Mouse (Mus musculus) T-cell, adult 2 months (primary cell): ENCODE data around the gene Cmss1.

Experiments used
- DNase-seq: peaks from one replicate; pipeline ENCODE4 v3.0.0; 2022; ENCODE audit warnings: low spot score

The Cmss1 gene

GRCm38 (mm10) chr16:57514371-57514770 lies 92.3 kb downstream of the Cmss1 start:
- DNase-seq, result no peak

- no peak for DNase-seq
Measured at GRCm38 (mm10) chr16:57513562-57513961, 93.1 kb downstream of the Cmss1 start.

- DNase-seq, result no peak
Measured at GRCm38 (mm10) chr16:57509099-57509498, 97.6 kb downstream of the Cmss1 start.

DNA sequence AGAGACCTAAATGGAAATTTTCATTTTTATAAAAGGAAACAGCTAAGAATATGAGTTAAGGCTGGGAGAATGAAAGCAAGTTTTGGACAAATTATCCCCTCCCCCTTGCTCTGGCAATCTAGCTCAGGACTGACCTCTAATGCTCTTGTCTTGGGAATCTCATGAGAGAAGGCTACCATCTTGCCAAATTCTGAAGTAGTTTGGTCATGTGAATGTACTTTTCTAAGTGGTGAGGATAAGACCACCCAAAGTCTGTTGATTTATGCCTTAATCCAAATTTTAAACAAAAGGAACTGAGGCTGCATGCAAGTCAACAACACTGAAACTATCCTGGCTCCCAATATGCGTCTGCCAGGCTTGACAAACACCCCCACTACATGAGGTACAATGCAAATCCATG lies 98.3 kb downstream of the Cmss1 start:
- no peak for DNase-seq

DNA sequence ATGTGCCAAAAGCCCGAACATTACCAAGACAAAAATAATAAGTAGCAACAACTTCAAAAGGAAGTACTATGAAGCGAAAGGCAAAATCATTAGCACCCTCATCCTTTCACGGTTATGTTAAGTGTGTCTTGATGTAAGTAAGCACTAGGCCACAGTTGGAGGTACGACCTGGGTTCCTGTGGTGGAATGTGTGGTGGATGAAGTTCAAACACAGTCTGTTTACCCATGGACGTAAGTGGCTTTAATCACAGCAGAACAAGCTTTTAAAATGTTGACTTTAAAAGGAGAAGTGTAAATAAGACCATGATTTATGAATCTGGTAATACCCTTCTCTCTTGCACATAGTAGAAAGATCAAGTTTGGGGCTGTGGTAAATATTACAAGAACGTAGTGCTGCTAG lies 100.5 kb downstream of the Cmss1 start:
- DNase-seq, result no peak

GRCm38 (mm10) chr16:57504728-57505127 lies 101.9 kb downstream of the Cmss1 start:
- no peak for DNase-seq

DNA sequence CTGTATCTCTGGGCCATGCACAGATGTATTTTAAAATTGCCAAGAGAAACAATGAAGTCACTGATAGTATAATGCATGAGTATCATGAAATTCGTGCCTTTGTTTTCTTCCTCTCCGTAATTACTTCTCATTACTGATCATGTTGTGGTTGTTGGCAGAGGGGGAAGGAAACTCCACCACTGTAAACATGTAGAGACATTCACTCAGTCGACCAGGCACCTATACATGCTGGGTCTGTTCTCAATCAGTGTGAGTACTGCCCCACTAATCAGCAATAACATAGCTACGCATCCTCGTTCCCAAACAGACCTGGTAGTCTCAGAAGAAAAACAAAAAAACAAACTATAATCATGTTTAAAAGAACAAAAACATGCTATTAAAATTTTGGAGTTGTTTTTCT lies 103.9 kb downstream of the Cmss1 start:
- DNase-seq, result no peak

- DNase-seq, result no peak
Measured at GRCm38 (mm10) chr16:57502230-57502629, 104.4 kb downstream of the Cmss1 start.

DNA sequence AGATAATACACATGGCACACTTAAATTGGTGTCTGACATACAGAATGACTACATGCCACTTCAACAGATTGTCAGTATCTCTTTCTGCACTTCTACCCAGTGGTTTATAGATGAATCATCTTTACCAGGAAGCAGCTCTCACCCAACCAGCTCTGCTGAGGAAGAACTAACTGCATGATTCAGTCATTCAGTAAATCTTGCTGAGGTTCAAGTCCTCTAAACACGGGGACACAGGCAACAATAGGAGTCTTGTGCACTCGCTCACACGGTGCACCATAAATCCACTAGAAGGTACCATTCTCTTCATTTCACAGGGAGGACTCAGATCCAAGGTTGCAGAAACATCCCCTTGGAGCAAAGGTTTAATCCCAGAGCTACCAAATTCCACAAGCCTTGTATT lies 105.8 kb downstream of the Cmss1 start:
- DNase-seq, result no peak

GRCm38 (mm10) chr16:57496437-57497173 lies 110.1 kb downstream of the Cmss1 start:
- DNase-seq, result no peak

- peak; percentile 25 for DNase-seq
Measured at GRCm38 (mm10) chr16:57495476-57496203, 111.0 kb downstream of the Cmss1 start.

DNA sequence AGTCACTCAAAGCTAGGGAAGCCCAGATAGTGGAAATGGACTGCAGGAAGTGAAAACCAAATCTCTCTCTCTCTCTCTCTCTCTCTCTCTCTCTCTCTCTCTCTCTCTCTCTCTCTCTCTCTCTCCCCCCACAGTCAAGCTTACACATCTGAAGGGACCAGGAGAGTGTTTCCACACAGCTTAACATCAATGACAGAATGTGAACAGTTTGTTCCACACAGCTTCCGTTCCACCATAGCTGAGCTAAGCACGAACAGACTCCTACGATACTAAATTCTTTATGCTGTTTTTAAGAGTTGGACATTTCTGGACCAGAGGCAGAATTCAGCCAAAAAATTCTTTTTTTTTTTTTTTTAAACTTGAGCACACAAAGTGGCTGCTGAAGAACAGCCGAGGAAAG lies 114.8 kb downstream of the Cmss1 start:
- DNase-seq, result peak; percentile 53

DNA sequence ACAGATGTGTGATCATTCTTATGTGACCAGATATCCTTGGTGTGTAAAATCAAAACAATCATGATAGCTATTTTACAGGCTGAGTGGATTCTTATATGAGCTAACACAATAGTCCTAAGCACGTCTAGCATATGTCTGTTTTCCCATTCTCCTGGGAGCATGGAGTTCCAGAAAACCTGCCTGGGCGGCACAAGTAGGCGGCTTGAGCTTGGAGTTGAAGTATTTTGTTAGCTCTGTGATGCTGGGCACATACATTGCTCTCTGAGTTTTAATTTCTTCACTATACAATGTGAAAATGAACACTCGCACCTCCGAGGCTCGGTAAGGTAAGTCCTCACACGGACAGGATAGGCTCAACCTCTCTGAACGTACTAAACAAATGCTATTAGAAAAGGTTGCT lies 116.0 kb downstream of the Cmss1 start:
- DNase-seq, result no peak

- no peak for DNase-seq
Measured at GRCm38 (mm10) chr16:57488661-57489060, 118.0 kb downstream of the Cmss1 start.

DNA sequence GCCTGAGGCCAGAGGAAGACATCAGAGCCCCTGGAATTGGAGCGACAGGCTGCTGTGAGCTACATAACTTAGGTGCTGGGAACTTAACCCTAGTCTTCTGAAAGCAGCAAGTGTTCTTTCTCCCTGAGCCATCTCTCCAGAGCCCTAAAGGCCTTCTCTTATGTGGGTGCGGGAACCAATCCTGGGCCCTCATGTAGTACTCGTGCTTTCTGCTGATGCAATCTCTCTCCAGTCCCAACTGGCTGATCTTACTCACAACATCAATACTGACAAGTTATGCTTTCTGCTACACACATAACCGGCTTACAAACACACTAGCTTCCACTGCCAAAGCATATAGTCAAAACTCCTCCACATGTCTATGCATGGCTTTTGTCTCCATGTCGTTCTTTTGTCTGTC lies 120.4 kb downstream of the Cmss1 start:
- no peak for DNase-seq

- DNase-seq, result no peak
Measured at GRCm38 (mm10) chr16:57485265-57485664, 121.4 kb downstream of the Cmss1 start.

DNA sequence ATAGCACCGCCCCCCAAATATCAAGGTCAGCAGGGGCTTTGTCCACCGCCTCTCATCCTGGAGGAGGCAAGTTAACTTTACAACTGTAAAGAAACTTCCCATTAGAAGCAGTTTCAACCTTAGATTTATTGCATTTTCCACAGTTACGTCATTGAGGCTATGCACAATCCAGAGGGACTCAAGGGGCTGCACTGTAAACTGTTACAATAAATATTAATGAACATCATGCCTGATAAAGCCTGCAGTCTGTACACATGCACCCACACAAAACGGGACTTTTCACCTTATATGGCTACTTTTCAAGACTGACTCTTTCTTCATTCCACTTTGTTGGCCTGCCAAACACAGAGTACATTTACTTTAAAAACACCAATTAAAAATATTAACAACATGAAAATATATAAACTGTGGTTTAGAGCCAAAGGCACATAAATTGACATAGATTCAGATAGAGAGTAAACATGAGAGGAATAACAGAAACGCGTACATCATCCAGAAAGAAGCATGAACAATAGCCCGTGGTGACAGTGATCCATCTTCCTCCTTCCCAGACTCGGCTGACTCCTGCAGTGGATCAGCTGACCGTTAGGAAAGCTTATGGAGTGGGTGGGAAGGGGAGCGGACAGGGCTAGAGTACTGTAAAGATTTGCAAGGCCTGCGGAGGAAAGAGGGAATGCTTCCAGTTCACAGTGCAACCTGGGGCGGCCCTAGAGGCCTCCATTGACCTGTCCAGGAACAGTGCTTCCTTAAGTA lies 122.4 kb downstream of the Cmss1 start:
- no peak for DNase-seq

DNA sequence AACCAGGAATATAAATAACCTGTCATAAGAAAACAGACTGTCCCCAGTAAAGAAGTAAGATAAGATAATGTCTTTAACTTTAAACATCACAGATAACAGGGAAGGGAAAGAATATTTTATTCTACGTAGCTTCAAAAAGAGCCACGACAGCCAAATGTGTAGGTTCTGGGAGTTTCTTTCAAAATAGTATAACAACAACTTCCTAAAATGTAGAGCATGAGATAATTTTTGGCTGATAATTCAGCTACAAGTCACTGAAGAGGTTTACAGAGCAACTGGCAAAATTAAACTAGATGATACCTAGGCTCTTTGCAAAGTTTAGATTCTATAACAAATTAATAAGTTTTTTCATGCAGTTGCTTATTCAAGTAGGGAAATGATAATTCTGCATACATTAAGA lies 123.2 kb downstream of the Cmss1 start:
- DNase-seq, result no peak

GRCm38 (mm10) chr16:57482911-57483310 lies 123.8 kb downstream of the Cmss1 start:
- DNase-seq, result no peak

- DNase-seq, result no peak
Measured at GRCm38 (mm10) chr16:57482264-57482663, 124.4 kb downstream of the Cmss1 start.

DNA sequence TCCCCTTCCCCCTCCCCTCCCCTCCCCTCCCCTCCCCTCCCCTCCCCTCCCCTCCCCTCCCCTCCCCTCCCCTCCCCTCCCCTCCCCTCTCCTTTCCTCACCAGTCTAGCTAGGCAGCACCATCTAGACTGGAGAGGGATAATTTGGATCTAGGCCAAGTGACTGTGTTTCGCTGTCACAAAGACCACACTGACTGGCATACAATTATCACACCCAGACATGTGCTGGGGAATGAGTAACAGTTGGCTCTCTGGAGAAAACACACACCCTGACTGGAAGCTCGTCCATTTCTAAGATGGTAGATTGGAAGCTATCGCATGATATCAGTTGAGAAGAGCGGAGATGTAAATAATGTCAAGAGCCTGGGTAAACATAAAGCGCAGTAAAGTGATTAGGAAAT lies 126.9 kb downstream of the Cmss1 start:
- no peak for DNase-seq

DNA sequence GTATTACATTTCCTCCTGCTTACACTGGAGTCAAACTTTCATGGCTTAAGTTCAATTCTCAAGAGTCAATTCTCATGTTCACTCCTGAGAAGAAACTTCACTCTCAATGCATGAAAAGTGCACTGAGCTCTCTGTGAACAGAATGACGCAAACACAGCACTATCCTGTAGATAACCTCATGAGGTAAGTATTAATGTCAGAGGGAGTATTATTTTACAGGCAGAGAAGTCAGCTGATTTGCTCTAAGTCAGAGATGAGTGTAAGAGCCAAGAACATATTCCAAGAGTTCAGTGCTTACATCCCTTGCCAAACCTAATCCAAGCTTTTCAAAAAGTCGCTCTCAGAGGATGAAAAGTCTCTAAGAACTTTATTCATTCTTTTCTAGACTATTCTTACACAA lies 128.2 kb downstream of the Cmss1 start:
- DNase-seq, result no peak
